Mouse (Mus musculus) myocyte (in vitro differentiated cells): ENCODE measurements at regions not wholly inside any gene's neighbourhood (a gene's known extent, or its start where the extent isn't known, plus 50 kb on each side); places are given as distances from the start of the nearest gene placed in this dataset.

ENCODE experiments used
- CEBPB ChIP-seq: IDR thresholded peaks from 2 replicates; pipeline ENCODE4 v1.6.1; 2011; ENCODE audit warnings: mild to moderate bottlenecking, moderate library complexity; ENCODE audit not compliant: poor library complexity, insufficient read depth, severe bottlenecking
- E2F4 ChIP-seq: IDR thresholded peaks from one replicate; pipeline ENCODE4 v1.6.1; 2011; ENCODE audit warnings: mild to moderate bottlenecking, control low read depth, moderate library complexity; ENCODE audit not compliant: insufficient read depth
- POLR2A ChIP-seq: IDR thresholded peaks from one replicate; pipeline ENCODE4 v1.6.1; 2011; ENCODE audit warnings: low read depth, mild to moderate bottlenecking, control low read depth, moderate library complexity; ENCODE audit not compliant: insufficient read length

DNA sequence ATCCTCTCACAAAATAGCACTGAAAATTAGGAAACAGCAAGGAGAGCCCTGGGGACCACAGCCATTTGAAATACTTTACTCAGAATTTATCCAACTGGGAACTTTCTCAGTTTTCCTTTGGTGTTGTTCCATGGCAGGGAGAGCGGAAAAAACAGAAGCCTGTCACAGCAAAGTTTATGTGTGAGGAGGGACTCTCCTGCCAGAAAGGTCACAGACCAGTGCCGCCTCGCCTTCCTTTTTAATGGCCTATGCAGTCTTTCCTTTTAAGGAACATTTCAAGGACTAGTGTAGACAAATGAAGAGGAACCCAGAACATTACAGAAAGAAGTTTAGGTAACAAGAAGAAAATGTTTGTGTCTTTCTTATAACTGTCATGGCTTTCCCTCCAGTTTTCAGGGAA is 406.3 kb upstream of the Gm11114 start:
- TF ChIP-seq POLR2A (no peak), CEBPB (no peak), E2F4 (no peak)
